Mouse (Mus musculus) cerebellum, adult 2 months (tissue): Measurements from ENCODE around the gene Nin.

Experiments used
- CTCF ChIP-seq: fragments of 200-500 bp; IDR thresholded peaks from 2 replicates; pipeline ENCODE4 v1.5.1; 2011; ENCODE audit warnings: low read depth, mild to moderate bottlenecking, control low read depth, low read length, moderate library complexity, borderline replicate concordance; ENCODE audit not compliant: insufficient read depth
- POLR2A ChIP-seq: fragments of 200-500 bp; IDR thresholded peaks from 2 replicates; pipeline ENCODE4 v1.6.1; 2011; ENCODE audit warnings: low read length, control low read depth, borderline replicate concordance; ENCODE audit not compliant: insufficient read depth

DNA sequence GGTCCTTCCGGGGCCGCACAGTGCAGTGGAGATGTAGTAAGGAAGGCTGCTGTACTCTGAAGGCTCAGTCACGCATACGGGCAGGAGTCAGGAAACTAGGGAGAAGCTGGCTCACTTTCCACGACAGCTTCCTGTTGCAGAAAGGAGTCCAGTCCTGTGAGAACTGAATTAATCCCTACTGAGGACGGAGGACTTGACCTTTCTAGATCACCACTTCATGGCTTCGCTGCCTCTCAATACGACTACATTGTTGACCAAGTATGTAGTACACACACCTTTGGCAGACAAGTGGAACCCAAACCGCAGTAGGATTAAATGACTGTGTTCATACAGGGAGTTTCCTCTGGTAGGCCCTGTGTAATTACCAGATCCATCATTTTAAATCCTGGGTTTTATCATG, 24.1 kb upstream of the Nin start:
- TF ChIP-seq POLR2A (no peak), CTCF (no peak)
